Mouse (Mus musculus) cerebellum, postnatal 36 days (tissue): ENCODE data around the gene 1700084M14Rik.
"Not testable (repeated sequence)": the region's sequence is repeated elsewhere in the genome, so short reads cannot be mapped to it uniquely, and the experiment has no call there.

Experiments used
- DNase-seq, 2 experiments: peaks; one replicate each; pipeline ENCODE4 v3.0.0; 2021 to 2022; ENCODE audit warnings: mixed read lengths in 2 of 2

The 1700084M14Rik gene

DNA sequence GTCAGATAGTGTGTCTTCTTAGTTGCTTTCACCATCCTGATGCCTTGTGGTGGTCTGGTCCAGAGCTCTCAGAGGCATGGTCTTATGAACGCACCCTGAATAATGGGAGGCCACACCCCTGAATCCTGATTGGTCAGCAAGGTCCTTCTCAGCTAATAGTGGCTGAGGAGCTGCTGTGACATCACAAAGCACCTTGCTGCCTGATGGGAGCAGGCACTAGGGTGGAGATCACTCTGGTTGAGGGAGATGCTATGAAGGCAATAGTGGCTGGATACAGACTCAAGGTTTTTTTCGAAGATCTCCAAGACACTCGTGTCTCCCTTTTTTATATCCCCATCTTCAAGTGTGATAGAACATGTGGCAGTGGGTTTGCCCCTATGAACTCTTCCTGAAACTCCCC is at the start of gene 1700084M14Rik:
Gene 1700084M14Rik, minus strand, starts transcription at position 101 of the 400 bp plus-strand sequence.
- DNase-seq, result not testable (repeated sequence)
